Mouse (Mus musculus) bone marrow macrophage, adult 2 months (primary cell): ENCODE data around the gene Arf3. TPM values are rescaled to one million over a fixed set of nuclear protein-coding genes. Genes with fewer than 3 reads are reported as not detected.
"Not testable (repeated sequence)": the region's sequence is repeated elsewhere in the genome, so short reads cannot be mapped to it uniquely, and the experiment has no call there.

ENCODE experiments used
- H3K27ac ChIP-seq: 2 replicates; pipeline ENCODE4 v1.5.1; 2012; ENCODE audit warnings: low read depth, low read length; ENCODE audit not compliant: insufficient read depth
- H3K4me1 ChIP-seq: 2 replicates; pipeline ENCODE4 v1.6.1; 2012; ENCODE audit warnings: low read length; ENCODE audit not compliant: control insufficient read depth, insufficient read depth
- H3K4me3 ChIP-seq: 2 replicates; pipeline ENCODE4 v1.5.1; 2012; ENCODE audit warnings: mild to moderate bottlenecking, low read length, moderate library complexity; ENCODE audit not compliant: insufficient read depth
- CTCF ChIP-seq: IDR thresholded peaks from 2 replicates; pipeline ENCODE4 v1.5.1; 2012; ENCODE audit warnings: low read depth, mild to moderate bottlenecking, low read length, moderate library complexity
- POLR2A ChIP-seq: IDR thresholded peaks from 2 replicates; pipeline ENCODE4 v1.6.1; 2012; ENCODE audit warnings: mild to moderate bottlenecking, low read depth, low read length, borderline replicate concordance
- polyA plus RNA-seq: library from polyadenylated mRNA; stranded (reverse); fragments of >200 nt; gene quantifications from 2 replicates; pipeline ENCODE4 v1.2.4, GENCODE M21; 2012; ENCODE audit not compliant: missing spikeins, insufficient read depth, insufficient read length

Gene Arf3
- polyA plus RNA-seq, 1 experiment, result 103 TPM

GRCm38 (mm10) chr15:98754125-98754524, 8.9 kb downstream of the Arf3 start:
- no peak for TF ChIP-seq CTCF
- no peak for TF ChIP-seq POLR2A
- no peak overlapping the region for H3K4me3 ChIP-seq
- no peaks in the 10 kb centered on the region for H3K4me1 ChIP-seq
- H3K27ac ChIP-seq, result no peak overlapping the region

DNA sequence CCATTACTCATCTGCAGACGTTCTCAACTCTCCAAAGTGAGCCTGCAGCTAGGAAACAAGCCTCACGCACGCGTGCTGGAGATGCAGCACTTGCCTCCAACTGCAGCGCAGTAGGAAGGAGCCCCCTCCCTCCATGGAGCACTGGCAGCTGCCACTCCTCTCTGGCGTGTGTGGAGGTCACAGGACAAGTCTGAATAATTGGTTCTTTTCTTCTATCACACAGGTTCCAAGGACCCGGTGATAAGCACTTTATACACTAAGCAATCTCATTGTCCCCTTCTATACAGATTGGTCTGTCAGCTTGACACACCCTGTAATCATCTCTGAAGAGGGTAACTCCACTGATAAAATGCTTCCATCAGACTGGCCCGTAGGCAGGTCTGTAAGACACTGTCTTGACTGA, 10.0 kb downstream of the Arf3 start:
- TF ChIP-seq CTCF (no peak), POLR2A (no peak)
- peaks cover 2% of the 10 kb centered on the region for H3K4me1 ChIP-seq
- no peak overlapping the region for H3K27ac ChIP-seq
- H3K4me3 ChIP-seq, result no peak overlapping the region

DNA sequence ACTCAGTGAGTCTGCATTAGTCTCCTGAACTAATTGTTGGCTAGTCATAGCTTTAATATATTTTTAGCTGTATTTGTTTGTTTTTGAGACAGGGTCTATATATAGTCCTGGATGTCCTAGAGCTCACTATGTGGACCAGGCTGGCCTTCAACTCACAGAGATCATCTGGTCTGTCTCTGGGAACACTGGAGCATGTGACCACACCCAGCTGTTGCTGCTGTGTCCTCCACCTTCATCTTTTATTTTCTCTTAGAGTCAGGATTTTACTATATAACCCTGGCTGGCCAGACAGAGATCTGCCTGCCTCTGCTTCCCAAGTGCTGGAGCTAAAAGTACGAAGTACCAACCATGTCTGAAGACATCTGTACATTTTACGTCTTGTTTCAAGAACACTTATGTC, 13.9 kb downstream of the Arf3 start:
- Histone ChIP-seq H3K27ac (no peak overlapping the region), H3K4me3 (no peak overlapping the region), H3K4me1 (peaks cover 15% of the 10 kb centered on the region)
- no peak for TF ChIP-seq POLR2A
- no peak for TF ChIP-seq CTCF

DNA sequence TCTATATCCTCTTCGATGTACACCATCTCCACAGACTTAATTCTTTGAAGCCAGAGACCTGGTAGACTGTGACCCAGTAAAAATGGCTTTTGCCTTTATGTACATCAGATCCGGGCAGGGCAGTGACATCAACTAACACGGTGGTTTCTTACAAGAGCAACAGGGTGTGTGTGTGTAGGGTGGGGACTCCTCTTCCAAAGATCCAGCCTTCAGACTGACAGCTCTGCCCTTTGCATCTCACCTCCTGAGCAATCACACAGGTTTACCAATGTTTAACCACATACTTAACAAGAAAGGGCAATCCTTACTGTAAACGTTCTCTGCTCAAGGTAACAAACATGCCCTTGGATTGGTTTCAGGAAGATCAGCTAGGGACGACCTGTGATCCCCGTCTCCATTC, 15.7 kb downstream of the Arf3 start:
- Histone ChIP-seq H3K4me3 (no peak overlapping the region), H3K4me1 (peaks cover 15% of the 10 kb centered on the region), H3K27ac (no peak overlapping the region)
- TF ChIP-seq CTCF (no peak), POLR2A (no peak)

- Histone ChIP-seq H3K27ac (no peak overlapping the region), H3K4me3 (no peak overlapping the region), H3K4me1 (peaks cover 15% of the 10 kb centered on the region)
- TF ChIP-seq POLR2A (no peak), CTCF (no peak)
Measured at GRCm38 (mm10) chr15:98746344-98746965, 16.6 kb downstream of the Arf3 start.

GRCm38 (mm10) chr15:98743863-98744262, 19.2 kb downstream of the Arf3 start:
- peaks cover 15% of the 10 kb centered on the region for H3K4me1 ChIP-seq
- not testable (repeated sequence) for H3K4me3 ChIP-seq, H3K27ac ChIP-seq

DNA sequence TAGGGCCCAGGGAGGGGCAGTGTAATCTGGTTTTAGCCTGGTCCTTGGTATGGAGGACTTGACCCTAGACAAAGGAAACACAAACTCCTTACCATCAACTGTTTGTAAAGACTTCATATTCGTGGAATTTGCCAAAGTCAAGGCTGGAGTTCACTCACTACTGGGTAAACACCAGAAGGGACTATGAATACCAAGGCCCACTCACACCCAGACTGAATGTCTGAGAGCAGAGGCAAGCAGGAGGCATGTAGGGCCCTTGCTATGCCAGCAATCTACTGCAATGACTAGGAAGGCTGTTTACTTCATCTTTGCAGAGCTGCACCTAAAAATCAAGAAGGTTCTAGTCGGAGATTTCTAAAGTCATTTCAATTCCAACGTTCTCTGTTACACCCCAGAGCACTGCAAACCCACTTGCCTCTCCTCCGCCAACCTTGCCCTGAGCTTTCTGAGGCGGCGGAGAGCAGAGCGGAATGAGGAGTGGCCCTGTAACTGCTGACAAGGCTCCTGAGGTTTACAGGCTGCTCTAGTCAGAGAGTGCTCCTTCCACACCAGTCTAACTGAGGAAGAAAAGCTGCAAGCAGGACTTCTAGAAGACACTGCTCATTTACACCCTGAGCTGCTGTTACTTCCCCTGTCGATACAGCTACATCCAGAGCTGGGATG, 20.1 kb downstream of the Arf3 start:
- Histone ChIP-seq H3K27ac (no peak overlapping the region), H3K4me3 (no peak overlapping the region), H3K4me1 (peaks cover 12% of the 10 kb centered on the region)
- TF ChIP-seq CTCF, result no peak
- TF ChIP-seq POLR2A, result no peak

DNA sequence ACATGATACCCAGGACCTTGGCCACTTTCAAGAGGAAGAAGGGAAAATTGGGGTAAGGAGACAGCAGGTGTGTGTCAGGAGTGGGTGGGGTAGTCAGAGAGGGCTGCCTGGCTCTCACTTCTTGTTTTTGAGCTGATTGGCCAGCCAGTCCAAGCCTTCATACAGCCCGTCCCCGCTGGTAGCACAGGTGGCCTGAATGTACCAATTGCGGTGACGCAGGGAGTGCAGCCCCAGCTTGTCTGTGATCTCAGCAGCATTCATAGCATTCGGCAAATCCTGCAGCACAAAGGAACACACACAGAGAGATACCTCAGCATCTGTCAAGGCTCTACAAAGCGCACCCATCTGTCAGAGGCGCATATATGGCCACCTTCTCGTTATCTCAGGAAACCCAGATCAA, 22.8 kb downstream of the Arf3 start:
- Histone ChIP-seq H3K4me3 (no peak overlapping the region), H3K27ac (no peak overlapping the region), H3K4me1 (no peaks in the 10 kb centered on the region)
- no peak for TF ChIP-seq CTCF
- no peak for TF ChIP-seq POLR2A

DNA sequence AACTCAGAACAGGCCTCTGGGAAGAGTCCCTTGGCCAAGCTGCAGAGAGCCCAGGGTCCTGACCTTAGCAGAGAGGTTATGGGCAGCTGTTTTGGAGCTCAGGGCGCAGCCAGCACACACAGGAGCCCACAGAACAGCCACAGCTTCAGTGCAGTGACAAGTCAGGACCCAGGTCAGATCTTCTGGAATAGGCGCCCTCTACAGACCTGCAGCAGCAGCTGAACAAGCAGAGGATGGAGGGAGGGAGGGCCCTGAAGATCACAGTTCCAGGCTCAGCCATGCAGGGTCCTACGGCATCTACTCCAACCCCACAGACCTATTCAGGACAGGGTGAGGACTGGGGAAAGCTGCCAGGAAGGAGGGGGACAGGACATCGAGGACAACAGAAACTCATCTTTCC, 24.2 kb downstream of the Arf3 start:
- TF ChIP-seq POLR2A (no peak), CTCF (no peak)
- Histone ChIP-seq H3K27ac (no peak overlapping the region), H3K4me1 (no peaks in the 10 kb centered on the region), H3K4me3 (no peak overlapping the region)

DNA sequence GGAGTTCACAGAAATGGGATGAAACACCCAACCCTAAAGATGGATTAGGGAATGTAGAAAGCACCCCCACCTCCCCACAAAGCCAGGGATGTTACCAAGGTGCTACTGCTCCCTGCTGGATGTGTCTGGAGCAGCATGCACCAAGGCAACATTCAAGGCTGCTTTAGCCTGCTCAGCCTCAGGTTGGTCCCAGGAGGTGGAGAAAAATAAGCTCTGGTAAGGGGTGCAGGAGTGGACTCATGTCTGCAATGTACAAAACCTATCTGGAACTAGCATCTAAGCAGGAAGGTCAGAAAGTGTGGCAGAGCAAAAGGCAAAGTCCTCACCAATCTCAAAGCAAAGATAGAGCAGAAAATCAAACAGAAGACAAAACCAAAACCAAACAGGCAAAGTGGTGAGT, 25.1 kb downstream of the Arf3 start:
- TF ChIP-seq CTCF (no peak), POLR2A (no peak)
- Histone ChIP-seq H3K27ac (no peak overlapping the region), H3K4me1 (no peaks in the 10 kb centered on the region), H3K4me3 (no peak overlapping the region)

- TF ChIP-seq POLR2A (no peak), CTCF (no peak)
- Histone ChIP-seq H3K4me3 (no peak overlapping the region), H3K27ac (no peak overlapping the region), H3K4me1 (no peaks in the 10 kb centered on the region)
Measured at GRCm38 (mm10) chr15:98736521-98736920, 26.5 kb downstream of the Arf3 start.
